Mouse (Mus musculus): Measurements from ENCODE around the gene Eci1. TPM values are rescaled to one million over a fixed set of nuclear protein-coding genes. Genes with fewer than 3 reads are reported as not detected.

Gene Eci1
- polyA plus RNA-seq, 1 experiment from 2014 or later, result 96.4 TPM

GRCm38 (mm10) chr17:24477053-24477984 lies 50.9 kb downstream of the Eci1 start:
- ATAC-seq, result no peak
- H3K4me1 ChIP-seq (replicated peaks; ENCODE audit: control insufficient read depth, insufficient read depth, low read length), result peaks cover 8% of the 10 kb centered on the region
- peaks cover 40% of the 10 kb centered on the region for H3K36me3 ChIP-seq (ENCODE audit: control insufficient read depth, insufficient read depth)
- no peaks in the 10 kb centered on the region for H3K27me3 ChIP-seq (replicated peaks; ENCODE audit: control insufficient read depth, insufficient read depth, low read length)
- H3K27ac ChIP-seq (ENCODE audit: low read depth, low read length), result 0 out of 2 replicates have a peak overlapping the region, but pooled peaks have one; percentile 88
- TF ChIP-seq CTCF (IDR thresholded peaks at IDR 0.05; ENCODE audit: low read depth), result no peak
- 87% methylated on average over 20 of the region's 20 CpGs for WGBS
- H3K4me2 ChIP-seq (replicated peaks; ENCODE audit: low read depth), result peak overlapping the region; percentile 65
- H3K9me3 ChIP-seq (ENCODE audit: control insufficient read depth), result no peaks in the 10 kb centered on the region
- no peak overlapping the region for H3K9ac ChIP-seq (ENCODE audit: low read depth, low read length)
- peak overlapping the region; percentile 87; the same call in 1 of the 2 replicates for H3K4me3 ChIP-seq (ENCODE audit: low read depth, low read length)

- Histone ChIP-seq H3K4me1 (replicated peaks; ENCODE audit: control insufficient read depth, insufficient read depth, low read length) (peaks cover 8% of the 10 kb centered on the region), H3K27me3 (replicated peaks; ENCODE audit: control insufficient read depth, insufficient read depth, low read length) (no peaks in the 10 kb centered on the region), H3K9me3 (ENCODE audit: control insufficient read depth) (no peaks in the 10 kb centered on the region), H3K4me3 (ENCODE audit: low read depth, low read length) (peak overlapping the region; percentile 87), H3K4me2 (replicated peaks; ENCODE audit: low read depth) (peak overlapping the region; percentile 65), H3K9ac (ENCODE audit: low read depth, low read length) (peak overlapping the region; percentile 73), H3K36me3 (ENCODE audit: control insufficient read depth, insufficient read depth) (peaks cover 40% of the 10 kb centered on the region), H3K27ac (ENCODE audit: low read depth, low read length) (peak overlapping the region; percentile 88; the same call in 1 of the 2 replicates)
- peak; percentile 24 for ATAC-seq
- 25% methylated on average over 11 of the region's 11 CpGs for WGBS
- TF ChIP-seq CTCF (IDR thresholded peaks at IDR 0.05; ENCODE audit: low read depth), result no peak
Observed at GRCm38 (mm10) chr17:24477985-24478600, 51.7 kb downstream of the Eci1 start.

- Histone ChIP-seq H3K4me1 (replicated peaks; ENCODE audit: control insufficient read depth, insufficient read depth, low read length) (peaks cover 8% of the 10 kb centered on the region), H3K4me2 (replicated peaks; ENCODE audit: low read depth) (peak within 1 kb of the TSS; percentile 65), H3K9ac (ENCODE audit: low read depth, low read length) (peak within 1 kb of the TSS; percentile 73), H3K27ac (ENCODE audit: low read depth, low read length) (peak within 1 kb of the TSS; percentile 88), H3K36me3 (ENCODE audit: control insufficient read depth, insufficient read depth) (peaks cover 40% of the 10 kb centered on the region), H3K27me3 (replicated peaks; ENCODE audit: control insufficient read depth, insufficient read depth, low read length) (no peaks in the 10 kb centered on the region), H3K4me3 (ENCODE audit: low read depth, low read length) (peak within 1 kb of the TSS; percentile 87), H3K9me3 (ENCODE audit: control insufficient read depth) (no peaks in the 10 kb centered on the region)
- under 1% methylated on average over 48 of the region's 48 CpGs for WGBS
- TF ChIP-seq CTCF (IDR thresholded peaks at IDR 0.05; ENCODE audit: low read depth), result peak; percentile 96
- ATAC-seq, result peak; percentile 93
Observed at GRCm38 (mm10) chr17:24478663-24479380, 52.4 kb downstream of the Eci1 start, which contains the start of gene Mlst8. Gene Mlst8 (minus strand): TSS chr17:24479078.

- Histone ChIP-seq H3K27ac (ENCODE audit: low read depth, low read length) (no peak overlapping the region), H3K9me3 (ENCODE audit: control insufficient read depth) (no peaks in the 10 kb centered on the region), H3K27me3 (replicated peaks; ENCODE audit: control insufficient read depth, insufficient read depth, low read length) (no peaks in the 10 kb centered on the region), H3K4me2 (replicated peaks; ENCODE audit: low read depth) (no peak overlapping the region; the same call in 1 of the 2 replicates), H3K9ac (ENCODE audit: low read depth, low read length) (no peak overlapping the region), H3K4me3 (ENCODE audit: low read depth, low read length) (peak overlapping the region; percentile 87), H3K36me3 (ENCODE audit: control insufficient read depth, insufficient read depth) (peaks cover 34% of the 10 kb centered on the region), H3K4me1 (replicated peaks; ENCODE audit: control insufficient read depth, insufficient read depth, low read length) (peaks cover 8% of the 10 kb centered on the region)
- TF ChIP-seq CTCF (IDR thresholded peaks at IDR 0.05; ENCODE audit: low read depth), result no peak
- ATAC-seq, result no peak
- WGBS, result 14% methylated on average over 1 of the region's 1 CpGs
Observed at GRCm38 (mm10) chr17:24479431-24479830, 53.0 kb downstream of the Eci1 start.

- peak; percentile 61 for TF ChIP-seq CTCF (IDR thresholded peaks at IDR 0.05; ENCODE audit: low read depth)
- no peak for ATAC-seq
- Histone ChIP-seq H3K4me2 (replicated peaks; ENCODE audit: low read depth) (no peak overlapping the region), H3K27me3 (replicated peaks; ENCODE audit: control insufficient read depth, insufficient read depth, low read length) (no peaks in the 10 kb centered on the region), H3K36me3 (ENCODE audit: control insufficient read depth, insufficient read depth) (peaks cover 25% of the 10 kb centered on the region), H3K4me1 (replicated peaks; ENCODE audit: control insufficient read depth, insufficient read depth, low read length) (peaks cover 8% of the 10 kb centered on the region), H3K27ac (ENCODE audit: low read depth, low read length) (no peak overlapping the region), H3K4me3 (ENCODE audit: low read depth, low read length) (no peak overlapping the region), H3K9me3 (ENCODE audit: control insufficient read depth) (no peaks in the 10 kb centered on the region), H3K9ac (ENCODE audit: low read depth, low read length) (no peak overlapping the region)
- WGBS, result 53% methylated on average over 3 of the region's 3 CpGs
Observed at GRCm38 (mm10) chr17:24480201-24480826, 53.9 kb downstream of the Eci1 start.
